Mouse (Mus musculus) erythroblast, embryonic 14.5 days (primary cell): ENCODE results near the gene E2f2. TPM values are rescaled to one million over a fixed set of nuclear protein-coding genes. Genes with fewer than 3 reads are reported as not detected.

ENCODE experiments used
- H3K27me3 ChIP-seq: 2 replicates; pipeline ENCODE4 v1.6.1; 2012; ENCODE audit warnings: inconsistent platforms; ENCODE audit not compliant: control insufficient read depth
- H3K36me3 ChIP-seq: 2 replicates; pipeline ENCODE4 v1.6.1; 2012; ENCODE audit warnings: mild to moderate bottlenecking, inconsistent platforms; ENCODE audit not compliant: control insufficient read depth
- H3K4me1 ChIP-seq: 2 replicates; pipeline ENCODE4 v1.6.1; 2012; ENCODE audit warnings: inconsistent platforms; ENCODE audit not compliant: control insufficient read depth
- H3K4me3 ChIP-seq: replicated peaks from 2 replicates; pipeline ENCODE3; 2012; ENCODE audit warnings: moderate library complexity, mild to moderate bottlenecking, inconsistent platforms
- H3K9me3 ChIP-seq: 2 replicates; pipeline ENCODE4 v1.6.1; 2012; ENCODE audit warnings: low read length, inconsistent platforms, mixed read lengths; ENCODE audit not compliant: control insufficient read depth
- GATA1 ChIP-seq: IDR thresholded peaks from 2 replicates; pipeline ENCODE4 v1.6.1; 2012; ENCODE audit warnings: low read length, inconsistent platforms, mixed read lengths
- TAL1 ChIP-seq: IDR thresholded peaks from 3 replicates; pipeline ENCODE4 v1.6.1; 2012; ENCODE audit warnings: low read length, inconsistent platforms, mixed read lengths
- polyA plus RNA-seq: library from polyadenylated mRNA; stranded (reverse); fragments of >175 nt; gene quantifications from 2 replicates; pipeline ENCODE4 v1.2.3, GENCODE M21; 2012

The E2f2 gene
- polyA plus RNA-seq, 1 experiment: 108 TPM

DNA sequence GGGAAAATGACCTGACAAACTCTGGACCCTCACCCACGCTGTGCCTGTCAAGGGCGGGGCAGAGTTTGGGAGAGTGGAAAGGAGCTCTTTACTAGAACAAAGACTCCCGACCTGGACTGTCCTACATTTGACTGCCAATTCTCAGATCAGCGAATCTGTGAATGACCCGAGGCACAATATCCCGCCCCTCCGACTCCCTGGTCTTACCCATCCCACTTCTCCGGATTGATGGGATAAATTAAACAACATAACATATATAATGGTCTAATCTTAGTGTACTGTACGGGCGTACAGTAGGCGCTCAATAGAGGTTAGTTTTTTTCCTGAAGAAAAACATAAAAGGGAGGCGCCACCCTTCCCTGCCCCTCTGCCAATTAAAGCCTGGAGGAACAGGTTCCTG lies 739 bp upstream of the E2f2 start:
- Histone ChIP-seq H3K4me3 (peak overlapping the region; percentile 82), H3K36me3 (peaks cover 39% of the 10 kb centered on the region), H3K9me3 (no peaks in the 10 kb centered on the region), H3K27me3 (peaks cover 5% of the 10 kb centered on the region), H3K4me1 (peaks cover 57% of the 10 kb centered on the region)
- no peak for TF ChIP-seq TAL1
- TF ChIP-seq GATA1: no peak

DNA sequence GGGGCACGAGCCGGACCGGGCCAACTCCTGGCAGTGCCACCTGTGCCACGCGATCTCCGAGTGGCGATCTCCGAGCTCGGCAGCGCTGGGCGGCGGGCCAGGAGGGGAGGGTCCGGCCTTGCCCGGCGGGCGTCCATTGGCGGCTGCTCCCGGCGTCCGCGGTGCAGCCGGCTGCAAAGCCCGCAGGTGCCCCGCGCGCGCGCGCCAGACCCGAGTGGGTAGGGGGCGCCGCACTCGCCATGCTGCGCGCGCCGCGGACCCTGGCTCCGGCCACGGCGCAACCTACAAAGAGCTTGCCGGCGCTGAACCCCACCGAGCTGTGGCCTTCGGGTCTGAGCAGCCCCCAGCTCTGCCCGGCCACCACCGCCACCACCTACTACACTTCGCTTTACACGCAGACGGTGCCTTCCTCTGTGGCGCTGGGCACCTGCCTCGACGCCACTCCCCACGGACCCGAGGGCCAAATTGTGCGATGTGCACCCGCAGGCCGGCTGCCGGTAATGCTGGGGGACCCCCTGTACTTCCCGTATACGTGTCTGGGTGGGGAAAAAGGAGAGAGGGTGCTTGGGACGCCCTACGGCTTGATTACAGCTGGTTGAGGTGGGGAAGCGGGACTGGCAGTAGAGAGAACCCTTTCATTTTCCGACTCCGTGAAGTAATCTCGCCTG lies 482 bp downstream of the E2f2 start:
- H3K27me3 ChIP-seq: no peaks in the 10 kb centered on the region
- no peak for TF ChIP-seq TAL1
- TF ChIP-seq GATA1: no peak
- H3K4me1 ChIP-seq: peaks cover 69% of the 10 kb centered on the region
- no peaks in the 10 kb centered on the region for H3K9me3 ChIP-seq
- H3K36me3 ChIP-seq: peaks cover 51% of the 10 kb centered on the region
- peak overlapping the region; percentile 82 for H3K4me3 ChIP-seq

DNA sequence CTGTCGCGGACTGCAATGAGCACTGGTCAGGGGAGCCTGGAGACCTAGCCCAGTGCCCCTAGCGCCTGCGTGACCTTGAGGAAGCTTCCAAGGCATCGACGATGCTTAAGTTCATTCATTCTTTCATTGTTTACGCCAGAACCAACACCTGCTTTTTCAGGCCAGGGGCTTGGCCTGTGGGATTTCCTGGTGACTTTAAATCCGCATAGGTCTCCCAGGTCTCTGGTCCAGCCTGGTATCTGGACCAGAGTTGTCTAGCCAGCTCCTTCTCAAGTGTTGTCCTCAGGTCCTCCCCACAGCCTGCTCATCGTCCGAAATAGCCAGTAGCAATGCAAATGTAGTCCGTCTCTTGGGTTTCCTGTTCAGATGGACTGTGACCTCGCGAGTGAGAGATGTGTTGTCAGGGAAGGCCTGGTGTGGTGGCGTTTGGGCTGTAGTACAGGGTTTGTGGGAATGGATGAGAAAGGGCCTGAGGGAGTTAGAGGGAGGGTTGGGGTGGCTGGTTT lies 1.1 kb downstream of the E2f2 start:
- Histone ChIP-seq H3K4me1 (peaks cover 69% of the 10 kb centered on the region), H3K9me3 (no peaks in the 10 kb centered on the region), H3K4me3 (peak overlapping the region; percentile 82), H3K27me3 (no peaks in the 10 kb centered on the region), H3K36me3 (peaks cover 57% of the 10 kb centered on the region)
- no peak for TF ChIP-seq TAL1

DNA sequence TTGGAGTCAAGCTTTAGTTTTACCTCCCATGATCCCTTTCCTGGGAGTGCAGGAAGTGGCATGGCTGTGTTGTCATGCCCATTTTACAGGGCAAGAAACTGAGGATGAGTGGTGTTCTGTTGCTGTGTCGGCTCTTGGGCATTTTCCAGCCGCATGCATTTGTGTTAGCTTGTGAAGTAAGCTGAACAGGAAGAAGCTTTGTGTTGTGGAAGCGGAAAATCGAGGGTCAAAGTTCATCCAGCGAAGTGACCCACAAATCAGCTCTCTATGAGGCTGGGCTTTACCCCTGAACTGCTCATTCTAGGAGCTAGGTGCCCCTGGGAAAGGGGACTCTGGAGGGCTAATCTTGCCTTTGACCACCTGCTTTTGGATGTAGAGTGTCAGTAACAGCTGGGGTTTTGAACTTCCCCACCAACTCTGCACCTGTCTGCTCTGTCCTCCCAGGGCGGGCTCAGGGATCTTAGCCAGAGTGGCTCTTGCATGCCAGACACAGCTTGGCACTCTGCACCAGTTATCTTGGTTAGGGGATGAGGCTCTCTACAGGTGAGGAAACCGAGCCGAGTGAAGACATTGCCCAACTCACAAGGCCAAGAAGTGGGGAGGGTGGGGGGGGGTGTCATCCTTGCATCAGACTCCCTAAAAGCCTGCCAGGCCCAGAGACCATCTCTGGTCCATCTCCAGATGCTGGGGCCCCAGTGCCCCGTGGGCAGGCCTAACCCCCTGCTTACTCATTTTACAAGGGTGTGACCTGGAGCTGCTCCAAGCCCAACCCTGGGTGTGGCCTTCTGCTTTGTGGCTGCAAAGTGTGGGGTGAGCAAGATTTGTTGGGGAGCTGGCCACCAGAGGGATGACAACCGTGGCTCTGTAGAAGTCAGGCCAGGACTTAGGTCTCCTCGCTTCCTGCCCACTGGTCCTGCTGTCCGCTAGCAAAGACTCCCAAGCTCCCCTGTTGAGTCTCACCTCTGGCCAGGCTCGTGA lies 2.3 kb downstream of the E2f2 start:
- H3K27me3 ChIP-seq: no peaks in the 10 kb centered on the region
- peaks cover 78% of the 10 kb centered on the region for H3K4me1 ChIP-seq
- H3K4me3 ChIP-seq: peak overlapping the region; percentile 82
- TF ChIP-seq GATA1 (no peak), TAL1 (peak; percentile 29; the same call in 1 of the 3 replicates)
- peaks cover 70% of the 10 kb centered on the region for H3K36me3 ChIP-seq
- no peaks in the 10 kb centered on the region for H3K9me3 ChIP-seq

DNA sequence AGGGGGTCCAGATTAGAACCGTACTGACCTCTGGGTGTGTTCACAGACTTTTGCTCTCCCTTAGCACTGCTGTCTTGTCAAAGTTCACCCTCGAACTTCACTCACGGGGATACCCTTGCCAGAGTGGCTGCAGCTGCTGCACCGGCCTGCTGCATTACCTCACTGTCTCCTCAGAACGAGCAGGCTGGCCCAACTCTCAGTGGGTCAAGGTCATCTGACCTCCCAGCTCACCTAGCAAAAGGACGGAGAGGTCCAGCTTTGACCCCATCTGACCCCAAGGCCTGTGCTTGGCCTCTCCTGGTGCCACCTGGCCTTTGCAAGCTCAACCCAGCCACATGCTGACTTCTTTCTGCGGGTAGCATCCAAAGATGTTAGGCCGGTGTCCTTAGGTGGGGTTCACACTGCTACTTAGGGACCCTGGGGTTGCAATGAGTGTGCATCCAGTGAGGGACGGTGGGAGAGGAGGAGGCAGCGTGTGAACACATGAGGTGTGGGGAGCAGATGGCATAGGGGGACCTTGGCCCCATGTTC lies 3.9 kb downstream of the E2f2 start:
- H3K9me3 ChIP-seq: no peaks in the 10 kb centered on the region
- peak overlapping the region; percentile 82 for H3K4me3 ChIP-seq
- H3K4me1 ChIP-seq: peaks cover 80% of the 10 kb centered on the region
- no peaks in the 10 kb centered on the region for H3K27me3 ChIP-seq
- peaks cover 85% of the 10 kb centered on the region for H3K36me3 ChIP-seq
- TF ChIP-seq GATA1: no peak
- no peak for TF ChIP-seq TAL1

DNA sequence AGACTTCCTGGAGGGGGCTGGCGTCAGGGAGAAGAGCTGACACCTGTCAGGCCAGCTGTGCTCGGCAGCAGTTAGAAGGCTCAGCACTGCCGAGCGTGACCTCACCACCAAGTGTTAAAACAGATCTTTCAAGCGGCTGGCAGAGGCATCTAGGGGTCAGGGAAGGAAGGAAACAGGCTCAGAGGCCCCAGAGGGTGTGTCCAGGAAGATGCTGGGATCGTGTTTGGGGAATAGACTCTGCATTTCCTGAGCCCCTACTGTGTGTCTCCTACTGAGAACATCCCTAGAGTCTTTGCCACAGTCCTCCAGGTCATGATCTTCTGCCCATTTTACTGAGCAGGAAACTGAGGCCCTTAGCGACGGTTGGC lies 5.0 kb downstream of the E2f2 start:
- H3K36me3 ChIP-seq: peaks cover 97% of the 10 kb centered on the region
- TF ChIP-seq GATA1: no peak
- no peak for TF ChIP-seq TAL1
- no peaks in the 10 kb centered on the region for H3K9me3 ChIP-seq
- no peaks in the 10 kb centered on the region for H3K27me3 ChIP-seq
- peaks cover 83% of the 10 kb centered on the region for H3K4me1 ChIP-seq
- H3K4me3 ChIP-seq: peak overlapping the region; percentile 82

DNA sequence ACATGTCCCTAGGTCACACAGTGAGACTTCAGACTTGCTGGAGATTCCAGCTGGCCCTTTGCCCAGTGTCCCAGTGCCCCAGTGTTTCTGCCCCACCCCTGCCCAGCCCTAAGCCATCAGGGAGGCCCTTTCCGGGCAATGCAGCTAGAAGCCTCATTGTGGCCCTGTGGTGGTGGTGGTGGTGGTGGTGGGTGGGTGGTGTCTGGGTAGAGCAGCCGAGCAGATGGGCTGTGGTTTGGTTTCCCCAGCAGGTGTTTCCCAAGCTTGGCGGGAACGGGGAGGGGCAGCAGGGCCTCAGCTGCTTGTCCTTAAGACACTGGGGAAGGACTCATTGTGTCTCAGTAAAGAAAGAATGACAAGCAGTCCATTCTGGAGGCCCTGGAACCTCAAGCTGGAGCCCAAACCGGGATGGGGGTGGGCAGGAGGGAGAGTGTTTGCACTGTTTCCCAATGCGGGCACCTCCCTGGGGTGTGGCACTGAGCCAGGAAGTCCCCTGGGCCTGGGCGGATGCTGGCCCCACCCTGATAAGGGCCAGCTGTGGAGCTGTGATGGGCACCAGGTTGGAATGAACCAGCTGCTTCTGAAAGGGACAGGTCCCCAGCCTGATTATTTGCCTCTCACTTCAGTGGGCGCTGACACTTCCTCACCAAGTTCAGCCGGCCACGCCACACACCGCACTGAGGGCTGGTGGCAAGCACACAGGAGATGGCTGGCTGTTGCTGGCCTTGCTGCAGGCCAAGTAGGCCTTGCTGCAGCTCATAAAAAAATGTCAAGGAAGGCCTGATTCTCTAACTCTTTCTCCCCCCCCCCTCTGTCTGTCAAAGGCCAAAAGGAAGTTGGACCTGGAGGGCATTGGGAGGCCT lies 5.6 kb downstream of the E2f2 start:
- Histone ChIP-seq H3K36me3 (peaks cover 100% of the 10 kb centered on the region), H3K27me3 (no peaks in the 10 kb centered on the region), H3K4me3 (peak overlapping the region; percentile 82), H3K9me3 (no peaks in the 10 kb centered on the region), H3K4me1 (peaks cover 87% of the 10 kb centered on the region)
- TF ChIP-seq TAL1 (peak; percentile 87), GATA1 (peak; percentile 99)

DNA sequence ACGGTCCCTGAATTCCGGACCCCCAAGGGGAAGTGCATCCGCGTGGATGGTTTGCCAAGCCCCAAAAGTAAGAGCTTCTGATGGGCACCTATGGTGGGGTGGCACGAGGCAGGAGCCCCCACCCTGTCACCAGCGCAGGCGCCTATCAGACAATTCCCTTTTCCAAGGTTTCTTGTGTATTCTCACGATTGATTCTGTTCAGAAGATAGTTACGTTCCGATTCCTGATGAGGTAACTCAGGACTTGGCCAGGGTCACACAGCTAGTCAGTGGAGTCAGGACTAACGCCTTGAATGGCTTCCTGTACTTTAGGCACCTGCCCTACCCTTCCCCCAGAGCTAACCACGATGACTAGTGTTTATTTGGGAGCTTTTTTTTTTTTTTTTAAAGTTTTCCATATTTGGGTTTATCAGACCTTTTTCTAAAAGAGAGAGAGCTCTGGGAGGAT lies 6.3 kb downstream of the E2f2 start:
- H3K36me3 ChIP-seq: peaks cover 100% of the 10 kb centered on the region
- no peaks in the 10 kb centered on the region for H3K9me3 ChIP-seq
- H3K27me3 ChIP-seq: no peaks in the 10 kb centered on the region
- peak overlapping the region; percentile 82 for H3K4me3 ChIP-seq
- TF ChIP-seq GATA1: no peak
- no peak for TF ChIP-seq TAL1
- H3K4me1 ChIP-seq: peaks cover 92% of the 10 kb centered on the region

DNA sequence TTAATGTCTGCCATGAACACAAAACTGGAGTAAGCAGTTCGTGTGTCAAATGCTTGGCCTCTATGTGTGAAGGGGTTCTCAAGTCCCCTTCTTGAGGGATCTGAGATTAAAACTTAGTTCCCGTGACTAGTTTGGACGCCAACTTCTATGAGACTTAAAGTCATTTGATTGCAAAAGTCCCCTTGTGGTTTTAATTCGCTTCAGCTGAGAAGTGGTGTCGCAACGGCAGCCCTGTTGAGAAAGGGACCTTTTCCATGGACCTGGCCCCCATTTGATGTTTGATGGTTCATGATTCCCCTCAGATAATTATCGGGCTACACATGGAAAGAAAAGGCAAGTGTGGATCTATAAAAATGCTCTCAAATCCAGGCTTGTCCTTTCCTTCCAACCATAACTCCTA lies 7.3 kb downstream of the E2f2 start:
- Histone ChIP-seq H3K36me3 (peaks cover 100% of the 10 kb centered on the region), H3K27me3 (no peaks in the 10 kb centered on the region), H3K9me3 (no peaks in the 10 kb centered on the region), H3K4me3 (peak overlapping the region; percentile 82), H3K4me1 (peaks cover 93% of the 10 kb centered on the region)
- TF ChIP-seq TAL1 (no peak), GATA1 (no peak)
